Mouse (Mus musculus): ENCODE results near the gene Slc25a20. TPM values are rescaled to one million over a fixed set of nuclear protein-coding genes. Genes with fewer than 3 reads are reported as not detected.
"Not testable (repeated sequence)": the region's sequence is repeated elsewhere in the genome, so short reads cannot be mapped to it uniquely, and the experiment has no call there.

Gene Slc25a20
- polyA plus RNA-seq, 1 experiment from 2014 or later: 75.1 TPM

- Histone ChIP-seq H3K27ac (replicated peaks) (peak within 1 kb of the TSS; percentile 99), H3K4me2 (replicated peaks; ENCODE audit: low read depth) (peak within 1 kb of the TSS; percentile 73), H3K9ac (ENCODE audit: low read length) (peak within 1 kb of the TSS; percentile 96), H3K9me3 (ENCODE audit: control insufficient read depth, low read length) (no peaks in the 10 kb centered on the region), H3K36me3 (ENCODE audit: control insufficient read depth, insufficient read depth, low read length) (no peaks in the 10 kb centered on the region), H3K4me1 (replicated peaks; ENCODE audit: control insufficient read depth, insufficient read depth) (0 out of 2 replicates have a peak, but pooled peaks cover 2% of the 10 kb centered on the region), H3K27me3 (ENCODE audit: control insufficient read depth, insufficient read depth, low read length) (no peaks in the 10 kb centered on the region), H3K4me3 (ENCODE audit: low read depth, low read length) (peak within 1 kb of the TSS; percentile 92)
- WGBS: under 1% methylated on average over 101 of the region's 112 CpGs
- ATAC-seq (ENCODE audit: low FRiP score, low TSS enrichment) (peak; percentile 98), DNase-seq (ENCODE audit: low spot score) (peak; percentile 93)
- TF ChIP-seq EP300 (optimal IDR thresholded peaks at IDR 0.05): peak; percentile 43
- TF ChIP-seq CTCF (IDR thresholded peaks at IDR 0.05; ENCODE audit: low read depth): no peak; the same call in 1 of the 2 replicates
These were observed 13.0 kb upstream of the Slc25a20 start, which contains the start of gene Arih2 for GRCm38 (mm10) chr9:108648611-108649560. TSS of gene Arih2 (minus strand) at chr9:108649386.

DNA sequence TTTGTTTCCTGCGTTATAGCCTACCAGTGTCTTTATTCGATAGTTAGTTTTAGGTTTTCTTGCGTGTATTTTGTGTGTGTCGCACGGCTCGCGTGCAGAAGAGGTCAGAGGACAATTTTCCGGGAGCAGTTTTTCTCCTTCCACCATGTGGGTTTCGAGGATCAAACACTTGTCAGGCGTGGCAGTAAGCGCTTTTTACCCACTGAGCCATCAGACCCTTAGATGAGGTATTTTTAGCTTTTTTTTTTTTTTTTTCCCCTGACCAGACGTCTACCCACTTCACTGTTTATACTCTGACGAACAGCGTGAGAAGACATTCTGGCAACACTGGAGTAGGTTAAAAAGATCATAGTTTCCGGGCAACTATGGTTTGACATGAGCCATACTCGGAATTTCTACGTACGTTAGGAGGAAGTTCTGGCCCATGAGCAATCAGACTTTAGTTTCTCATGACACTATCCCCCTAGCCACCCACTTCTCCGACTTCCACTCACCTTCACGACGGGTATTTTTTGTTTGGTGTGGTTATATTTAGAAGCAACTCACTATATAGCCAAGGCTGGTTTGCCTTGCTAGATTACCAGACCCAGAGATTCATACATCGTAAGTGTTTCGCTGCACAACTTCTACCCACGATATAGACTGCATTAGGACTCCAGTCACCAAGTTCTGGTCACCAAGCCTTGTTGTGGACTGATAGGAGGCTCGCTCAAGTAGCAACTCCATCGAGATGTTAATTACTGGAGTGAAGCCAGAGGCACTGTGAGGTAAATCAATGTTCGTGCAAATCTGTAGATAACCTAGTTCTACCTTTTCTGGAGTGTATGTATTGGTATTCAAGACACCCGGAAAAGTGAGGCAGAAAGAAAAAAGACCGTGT is 12.1 kb upstream of the Slc25a20 start:
- Histone ChIP-seq H3K4me3 (ENCODE audit: low read depth, low read length) (peak overlapping the region; percentile 92), H3K27ac (replicated peaks) (peak overlapping the region; percentile 99), H3K27me3 (ENCODE audit: control insufficient read depth, insufficient read depth, low read length) (no peaks in the 10 kb centered on the region), H3K9ac (ENCODE audit: low read length) (peak overlapping the region; percentile 96), H3K4me1 (replicated peaks; ENCODE audit: control insufficient read depth, insufficient read depth) (0 out of 2 replicates have a peak, but pooled peaks cover 2% of the 10 kb centered on the region), H3K4me2 (replicated peaks; ENCODE audit: low read depth) (peak overlapping the region; percentile 73), H3K36me3 (ENCODE audit: control insufficient read depth, insufficient read depth, low read length) (no peaks in the 10 kb centered on the region), H3K9me3 (ENCODE audit: control insufficient read depth, low read length) (no peaks in the 10 kb centered on the region)
- TF ChIP-seq EP300 (optimal IDR thresholded peaks at IDR 0.05): no peak
- no peak for TF ChIP-seq CTCF (IDR thresholded peaks at IDR 0.05; ENCODE audit: low read depth)
- peak; percentile 2; the same call in 1 of the 2 replicates for ATAC-seq (ENCODE audit: low FRiP score, low TSS enrichment)
- 18% methylated on average over 29 of the region's 29 CpGs for WGBS
- peak; percentile 15 for DNase-seq (ENCODE audit: low spot score)

GRCm38 (mm10) chr9:108654566-108655464 is 7.1 kb upstream of the Slc25a20 start:
- ATAC-seq (ENCODE audit: low FRiP score, low TSS enrichment): no peak
- no peak for TF ChIP-seq CTCF (IDR thresholded peaks at IDR 0.05; ENCODE audit: low read depth)
- 0 out of 2 replicates have a peak, but pooled peaks cover 2% of the 10 kb centered on the region for H3K4me1 ChIP-seq (replicated peaks; ENCODE audit: control insufficient read depth, insufficient read depth)
- no peaks in the 10 kb centered on the region for H3K36me3 ChIP-seq (ENCODE audit: control insufficient read depth, insufficient read depth, low read length)
- H3K27me3 ChIP-seq (ENCODE audit: control insufficient read depth, insufficient read depth, low read length): no peaks in the 10 kb centered on the region
- no peak overlapping the region for H3K4me3 ChIP-seq (ENCODE audit: low read depth, low read length)
- H3K9ac ChIP-seq (ENCODE audit: low read length): no peak overlapping the region
- H3K4me2 ChIP-seq (replicated peaks; ENCODE audit: low read depth): no peak overlapping the region
- WGBS: 70% methylated on average over 10 of the region's 10 CpGs
- H3K9me3 ChIP-seq (ENCODE audit: control insufficient read depth, low read length): no peaks in the 10 kb centered on the region
- no peak for DNase-seq (ENCODE audit: low spot score)
- H3K27ac ChIP-seq (replicated peaks): no peak overlapping the region

DNA sequence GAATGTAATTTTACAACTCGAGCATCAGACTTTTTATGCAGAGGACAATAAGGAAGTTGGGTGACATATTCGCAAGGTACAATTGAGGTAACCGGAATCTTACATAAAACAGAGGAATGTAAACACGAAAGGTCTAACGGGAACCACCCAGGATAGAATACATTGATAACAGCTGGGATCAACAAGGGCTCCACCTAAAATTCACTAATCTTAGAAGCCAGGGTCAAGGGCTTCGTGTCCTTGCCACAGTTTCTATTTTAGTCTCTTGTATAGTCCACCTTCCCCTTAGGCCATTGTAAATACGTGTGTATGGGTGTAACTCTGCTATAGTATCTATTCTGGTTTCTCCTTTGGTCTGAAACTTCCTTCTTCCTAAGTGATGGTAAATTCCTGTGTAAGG is 6.0 kb upstream of the Slc25a20 start:
- not testable (repeated sequence) for H3K27me3 ChIP-seq (ENCODE audit: control insufficient read depth, insufficient read depth, low read length); H3K4me1 ChIP-seq (replicated peaks; ENCODE audit: control insufficient read depth, insufficient read depth); H3K4me3 ChIP-seq (ENCODE audit: low read depth, low read length); H3K36me3 ChIP-seq (ENCODE audit: control insufficient read depth, insufficient read depth, low read length); H3K27ac ChIP-seq (replicated peaks); H3K4me2 ChIP-seq (replicated peaks; ENCODE audit: low read depth); H3K9ac ChIP-seq (ENCODE audit: low read length); H3K9me3 ChIP-seq (ENCODE audit: control insufficient read depth, low read length); DNase-seq (ENCODE audit: low spot score); ATAC-seq (ENCODE audit: low FRiP score, low TSS enrichment)
- WGBS: 56% methylated on average over 6 of the region's 7 CpGs

GRCm38 (mm10) chr9:108662660-108663059 is 772 bp downstream of the Slc25a20 start:
- peak overlapping the region; percentile 81 for H3K4me2 ChIP-seq (replicated peaks; ENCODE audit: low read depth)
- H3K27me3 ChIP-seq (ENCODE audit: control insufficient read depth, insufficient read depth, low read length): no peaks in the 10 kb centered on the region
- H3K4me1 ChIP-seq (replicated peaks; ENCODE audit: control insufficient read depth, insufficient read depth): no peaks in the 10 kb centered on the region
- ATAC-seq (ENCODE audit: low FRiP score, low TSS enrichment): no peak
- peak overlapping the region; percentile 63 for H3K27ac ChIP-seq (replicated peaks)
- DNase-seq (ENCODE audit: low spot score): no peak
- H3K9ac ChIP-seq (ENCODE audit: low read length): peak overlapping the region; percentile 71
- H3K36me3 ChIP-seq (ENCODE audit: control insufficient read depth, insufficient read depth, low read length): no peaks in the 10 kb centered on the region
- TF ChIP-seq EP300 (optimal IDR thresholded peaks at IDR 0.05): no peak
- no peak for TF ChIP-seq CTCF (IDR thresholded peaks at IDR 0.05; ENCODE audit: low read depth)
- peak overlapping the region; percentile 61 for H3K4me3 ChIP-seq (ENCODE audit: low read depth, low read length)
- H3K9me3 ChIP-seq (ENCODE audit: control insufficient read depth, low read length): no peaks in the 10 kb centered on the region
- WGBS: 30% methylated on average over 6 of the region's 6 CpGs

Measured in stomach, postnatal 0 days (tissue).